Comparison of ENCODE assay signal across 28 mouse cellular contexts in the genomic region with DNA sequence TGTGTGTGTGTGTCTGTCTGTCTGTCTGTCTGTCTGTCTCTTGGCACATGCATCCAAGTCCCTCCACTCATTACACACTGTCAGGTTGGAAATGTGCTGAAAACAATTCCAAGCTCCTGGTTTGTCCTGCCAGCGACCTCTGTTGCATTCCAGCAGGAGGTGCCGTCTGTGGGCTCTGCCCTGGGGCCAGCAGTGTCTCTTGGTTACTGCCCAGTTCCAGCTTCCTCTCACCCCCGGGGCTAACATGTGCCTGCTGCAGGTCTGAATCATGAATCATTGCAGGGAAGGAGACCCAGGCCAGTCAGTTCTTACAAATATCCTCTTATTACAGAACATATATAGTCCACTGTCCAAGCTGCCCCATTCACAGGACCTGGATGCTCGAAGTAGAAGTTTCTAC. TPM values are rescaled to one million over a fixed set of nuclear protein-coding genes. Genes with fewer than 3 reads are reported as not detected.
DNase-seq lines count a peak whose midpoint lies in the region; ATAC-seq lines count a peak whose summit lies in the region.
"Had no signal": no experiment of that assay in that cellular context is flagged by ENCODE, and none has a peak within 500 bp of the region (broad histone marks: within the 10 kb centered on the region; RNA-seq: fewer than 3 reads in every experiment).

No protein-coding gene starts in this region.

- 0 out of 2 replicates have a peak, but pooled peaks cover 5% of the 10 kb centered on the region for H3K9me3 ChIP-seq in kidney, embryonic 14.5 days (ENCODE audit: control insufficient read depth, low read length)
- no peaks in the 10 kb centered on the region; the same call in 1 of the 2 replicates for H3K9me3 ChIP-seq in limb, embryonic 11.5 days (ENCODE audit: control insufficient read depth, low read length)
- H3K9me3 ChIP-seq: embryonic facial prominence, embryonic 13.5 days; heart, embryonic 15.5 days; hindbrain, embryonic 12.5 days; lung, embryonic 15.5 days; midbrain, embryonic 12.5 days had no signal

- no peak overlapping the region for H3K9ac ChIP-seq in kidney, embryonic 14.5 days (ENCODE audit: low read depth, low read length)
- no peak overlapping the region for H3K9ac ChIP-seq in limb, embryonic 11.5 days (ENCODE audit: low read length)
- H3K9ac ChIP-seq: embryonic facial prominence, embryonic 13.5 days; heart, embryonic 15.5 days; hindbrain, embryonic 12.5 days; limb, embryonic 13.5 days; lung, embryonic 15.5 days; midbrain, embryonic 12.5 days had no signal

- H3K4me3 ChIP-seq in kidney, embryonic 14.5 days (ENCODE audit: low read length) = no peak overlapping the region
- no peak overlapping the region for H3K4me3 ChIP-seq in limb, embryonic 11.5 days (ENCODE audit: low read depth, low read length)
- H3K4me3 ChIP-seq: embryonic facial prominence, embryonic 13.5 days; heart, embryonic 10.5 days; heart, embryonic 15.5 days; hindbrain, embryonic 12.5 days; limb, embryonic 13.5 days; lung, embryonic 15.5 days; megakaryocyte, embryonic 14.5 days; midbrain, embryonic 12.5 days had no signal

- DNase-seq in embryo, embryonic 10 days (ENCODE audit: low spot score) = peak; percentile 31
- no peak for DNase-seq in embryo, embryonic 10.5 days (ENCODE audit: low spot score)
- peak; percentile 7 for DNase-seq in kidney, postnatal 10 days
- peak; percentile 16 for DNase-seq in ZHBTc4 (ENCODE audit: low read depth, low spot score)
- peak; percentile 37 for DNase-seq in limb, embryonic 11.5 days (ENCODE audit: low spot score)
- DNase-seq in ovary, postnatal 14 days (ENCODE audit: low spot score) = no peak
- DNase-seq in thymus, postnatal 14 days = no peak
- DNase-seq: adrenal gland, adult 2 months; cerebellum, adult 8-10 months; cerebellum, postnatal 25 days; embryo, embryonic 11 days; kidney, adult 8-10 months; kidney, postnatal 25 days; lung, postnatal 4 days; retina, postnatal 1 day; right cerebral cortex, postnatal 14 days had no signal

- no peaks in the 10 kb centered on the region for H3K36me3 ChIP-seq in kidney, embryonic 14.5 days (ENCODE audit: control insufficient read depth, insufficient read depth, low read length)
- no peaks in the 10 kb centered on the region for H3K36me3 ChIP-seq in limb, embryonic 11.5 days (ENCODE audit: control insufficient read depth, insufficient read depth, low read length)
- H3K36me3 ChIP-seq: embryonic facial prominence, embryonic 13.5 days; heart, embryonic 10.5 days; heart, embryonic 15.5 days; hindbrain, embryonic 12.5 days; limb, embryonic 13.5 days; lung, embryonic 15.5 days; midbrain, embryonic 12.5 days had no signal

- H3K4me2 ChIP-seq in kidney, embryonic 14.5 days (replicated peaks; ENCODE audit: low read depth, low read length) = no peak overlapping the region
- no peak overlapping the region for H3K4me2 ChIP-seq in limb, embryonic 11.5 days (ENCODE audit: low read depth, severe bottlenecking)
- H3K4me2 ChIP-seq: embryonic facial prominence, embryonic 13.5 days; heart, embryonic 15.5 days; hindbrain, embryonic 12.5 days; limb, embryonic 13.5 days; liver, embryonic 11.5 days; lung, embryonic 15.5 days; midbrain, embryonic 12.5 days had no signal

- no peak overlapping the region for H3K27ac ChIP-seq in kidney, embryonic 14.5 days (ENCODE audit: low read depth, low read length)
- no peak overlapping the region for H3K27ac ChIP-seq in limb, embryonic 11.5 days (replicated peaks; ENCODE audit: low read depth, low read length)
- H3K27ac ChIP-seq: embryonic facial prominence, embryonic 13.5 days; heart, embryonic 10.5 days; heart, embryonic 15.5 days; hindbrain, embryonic 12.5 days; limb, embryonic 13.5 days; lung, embryonic 15.5 days; midbrain, embryonic 12.5 days had no signal

- H3K4me1 ChIP-seq in kidney, embryonic 14.5 days (ENCODE audit: control insufficient read depth, insufficient read depth, low read length) = no peaks in the 10 kb centered on the region
- H3K4me1 ChIP-seq in limb, embryonic 11.5 days (ENCODE audit: control insufficient read depth, insufficient read depth, low read length) = no peaks in the 10 kb centered on the region
- H3K4me1 ChIP-seq: embryonic facial prominence, embryonic 13.5 days; heart, embryonic 15.5 days; hindbrain, embryonic 12.5 days; limb, embryonic 13.5 days; lung, embryonic 15.5 days; megakaryocyte, embryonic 14.5 days; midbrain, embryonic 12.5 days had no signal

- WGBS in kidney, embryonic 14.5 days = 35% methylated on average over 4 of the region's 4 CpGs
- 24% methylated on average over 4 of the region's 4 CpGs for WGBS in limb, embryonic 11.5 days

- ATAC-seq in kidney, embryonic 14.5 days (ENCODE audit: low FRiP score, low TSS enrichment) = no peak
- ATAC-seq in limb, embryonic 11.5 days (ENCODE audit: insufficient number of reproducible peaks, low FRiP score, low TSS enrichment, low read depth) = no peak
- ATAC-seq: forebrain, embryonic 14.5 days; intestine, embryonic 16.5 days had no signal

- H3K27me3 ChIP-seq in kidney, embryonic 14.5 days (ENCODE audit: control insufficient read depth, insufficient read depth, low read length) = no peaks in the 10 kb centered on the region
- H3K27me3 ChIP-seq in limb, embryonic 11.5 days (ENCODE audit: control insufficient read depth, insufficient read depth, low read length) = no peaks in the 10 kb centered on the region
- H3K27me3 ChIP-seq: embryonic facial prominence, embryonic 13.5 days; heart, embryonic 15.5 days; hindbrain, embryonic 12.5 days; limb, embryonic 13.5 days; lung, embryonic 15.5 days had no signal

RNA-seq across cellular contexts. Expression of a gene that starts 9.2 kb away (rescaled TPM):
- 0.57 and 1.4 TPM in 2 replicates for polyA plus RNA-seq in kidney, embryonic 14.5 days (2014; fragmentation: Nextera tagmentation; extraction: Ambion mirVana)
- 0.80 and 1.4 TPM in 2 replicates for polyA plus RNA-seq in limb, embryonic 11.5 days (2014; fragmentation: Nextera tagmentation; extraction: Ambion mirVana)

Comparison
In these comparisons a context has a peak if more than half of its experiments do, and no peak if none do; other contexts are left out.
1. DNase-seq: peak in embryo, embryonic 10 days (single experiment), kidney, postnatal 10 days (single experiment), ZHBTc4 (single experiment) and limb, embryonic 11.5 days (single experiment); none in embryo, embryonic 10.5 days (single experiment), ovary, postnatal 14 days (single experiment) and thymus, postnatal 14 days (single experiment).